Mouse (Mus musculus): Measurements from ENCODE around the gene Tmcc3.

Tmcc3 gene

DNA sequence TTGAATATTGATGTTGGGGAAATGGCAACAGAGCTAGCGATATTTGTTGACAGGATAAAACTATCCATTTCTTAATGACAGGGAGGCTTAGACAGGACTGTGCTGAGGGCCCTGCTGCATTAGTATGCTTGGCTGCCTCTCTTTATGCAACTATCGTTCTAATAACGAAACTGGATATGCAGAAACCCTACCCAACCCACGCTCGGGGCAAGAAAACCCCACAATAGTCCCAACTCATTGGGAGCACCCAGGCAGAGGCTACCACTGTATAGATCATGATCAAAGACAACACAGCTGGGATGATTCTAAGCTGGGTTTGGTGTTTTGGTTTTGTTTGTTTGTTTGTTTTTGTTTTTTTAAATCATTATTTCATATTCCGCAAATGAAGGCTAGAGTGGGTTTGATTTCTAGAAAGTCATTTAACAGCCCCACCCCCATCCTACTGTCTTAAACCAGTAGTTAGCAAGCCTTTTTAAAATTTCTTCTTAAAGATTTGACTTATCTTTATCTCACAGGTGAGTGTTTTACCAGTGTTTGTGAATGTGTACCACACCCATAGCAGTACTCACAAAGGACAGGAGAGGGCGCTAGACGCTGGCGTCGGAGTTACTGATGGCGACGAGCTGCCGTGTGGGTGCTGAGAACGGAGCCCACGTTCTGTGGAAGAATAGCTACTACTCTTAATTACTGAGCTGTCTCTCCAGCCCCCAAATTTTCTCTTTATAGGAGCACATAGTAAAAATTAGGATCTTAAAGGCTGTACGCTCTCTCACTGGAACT, 20.8 kb downstream of the Tmcc3 start:
- DNase-seq (ENCODE audit: low read depth): no peak

DNA sequence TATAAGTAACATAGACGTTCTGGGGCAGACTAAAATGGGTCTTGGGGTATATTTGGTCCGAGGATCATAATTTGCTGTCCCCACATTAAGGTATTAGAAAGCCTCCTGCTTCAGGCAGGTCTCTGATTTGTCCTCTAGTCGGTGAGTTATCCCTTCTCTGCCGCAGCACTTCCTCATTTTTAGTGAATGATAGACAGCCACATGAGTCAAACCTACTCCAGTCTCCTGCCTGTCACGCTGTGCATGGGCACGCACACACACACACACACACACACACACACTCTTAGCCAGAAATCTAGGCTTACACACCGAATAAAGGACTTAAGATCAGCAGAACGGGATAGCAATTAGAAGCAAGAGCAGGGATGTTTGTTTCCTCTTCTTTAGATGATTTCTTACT, 21.6 kb downstream of the Tmcc3 start:
- no peak for DNase-seq (ENCODE audit: low read depth)

DNA sequence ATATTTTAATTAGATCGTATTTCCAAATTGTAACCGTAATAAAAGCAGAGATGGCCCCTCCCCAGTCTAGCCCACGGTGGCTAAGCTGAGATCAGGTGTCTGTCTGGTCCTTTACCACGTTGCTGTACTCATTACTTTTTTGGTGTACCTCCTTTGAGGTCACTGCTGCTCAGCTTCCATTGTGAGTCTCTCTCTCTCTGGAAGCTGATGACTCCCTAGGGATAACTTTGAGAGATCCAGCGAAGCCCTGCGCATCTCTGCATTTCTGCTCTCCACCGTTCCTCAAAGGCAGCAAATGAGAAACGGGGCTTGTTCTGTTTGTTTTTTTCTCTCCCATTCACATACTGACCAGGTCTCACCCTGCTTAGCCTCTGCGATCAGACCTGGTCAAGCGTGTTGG, 23.3 kb downstream of the Tmcc3 start:
- no peak for DNase-seq (ENCODE audit: low read depth)

DNA sequence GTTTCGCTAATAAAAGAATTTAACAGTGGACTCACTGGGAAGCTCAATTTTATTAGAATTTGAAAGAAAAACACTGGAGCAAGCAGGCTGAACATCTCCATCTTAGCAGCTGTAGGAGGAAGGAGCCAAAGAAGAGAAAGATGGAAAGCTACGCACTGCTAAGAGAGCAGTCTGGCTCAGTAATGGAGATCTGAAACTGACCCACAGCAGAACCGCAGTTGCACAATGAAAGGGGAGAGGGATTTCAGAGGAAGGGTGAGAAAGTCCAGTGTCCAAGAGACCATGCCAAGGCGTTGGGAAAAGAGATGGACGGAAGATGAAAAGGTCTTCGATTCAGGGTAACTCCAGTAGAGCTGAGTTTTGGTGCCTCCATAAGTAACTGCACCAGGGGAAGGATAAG, 24.3 kb downstream of the Tmcc3 start:
- no peak for DNase-seq (ENCODE audit: low read depth)

DNA sequence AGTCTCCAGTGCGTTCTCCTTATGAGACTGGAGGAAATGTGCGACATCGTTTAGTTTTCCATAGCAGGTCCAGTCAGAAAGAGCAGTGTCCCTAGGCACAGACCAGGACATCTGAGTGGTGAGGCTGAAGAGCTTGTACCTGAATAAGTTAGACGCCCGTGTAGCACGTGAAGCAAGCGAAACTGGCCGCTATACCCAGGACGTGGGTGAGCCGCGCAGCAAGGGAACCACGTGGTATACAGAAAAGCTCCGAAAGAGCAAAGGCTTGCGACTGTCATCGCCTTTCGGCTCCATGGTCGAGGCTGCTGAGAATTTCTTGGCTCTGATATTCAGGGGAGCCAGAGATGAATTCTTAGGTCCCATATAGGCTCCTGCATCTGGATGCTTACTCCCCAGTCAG, 29.8 kb downstream of the Tmcc3 start:
- DNase-seq (ENCODE audit: low read depth): no peak

DNA sequence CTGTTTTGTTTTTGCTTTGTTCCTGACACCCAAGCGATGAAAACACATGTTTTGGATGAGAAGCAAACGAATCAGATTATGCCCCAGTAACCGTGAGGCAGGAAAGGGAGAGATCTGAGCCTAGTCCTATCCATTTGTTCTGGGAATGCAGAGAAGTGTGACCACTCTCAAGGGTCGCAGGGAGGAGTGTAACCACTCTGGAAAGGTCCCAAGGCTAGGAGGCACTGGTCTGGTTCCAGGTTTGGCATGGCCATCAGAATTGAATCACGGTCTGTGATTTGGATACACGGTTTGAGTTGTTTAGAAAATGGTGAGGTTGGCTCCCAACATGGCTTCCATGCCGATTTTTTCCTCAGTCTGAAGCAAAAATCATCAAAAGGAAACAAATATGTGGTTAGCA, 30.5 kb downstream of the Tmcc3 start:
- DNase-seq (ENCODE audit: low read depth): no peak

DNA sequence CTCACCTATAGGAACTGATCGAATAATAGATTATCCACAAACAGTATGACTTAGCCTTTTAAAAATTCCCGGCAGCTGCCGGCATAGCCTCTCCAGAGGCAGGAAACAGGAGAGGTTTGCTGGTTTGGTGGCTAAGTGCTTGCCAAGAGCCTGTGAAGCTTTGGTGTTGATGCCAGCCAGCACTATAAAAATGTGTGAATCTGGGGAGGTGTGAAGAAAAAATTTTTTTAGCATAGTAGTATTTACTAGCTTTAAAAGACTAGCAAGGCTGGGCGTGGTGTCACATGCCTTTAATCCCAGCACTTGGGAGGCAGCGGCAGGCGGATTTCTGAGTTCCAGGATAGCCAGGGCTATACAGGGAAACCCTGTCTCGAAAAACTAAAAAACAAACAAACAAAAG, 31.8 kb downstream of the Tmcc3 start:
- no peak for DNase-seq (ENCODE audit: low read depth)

DNA sequence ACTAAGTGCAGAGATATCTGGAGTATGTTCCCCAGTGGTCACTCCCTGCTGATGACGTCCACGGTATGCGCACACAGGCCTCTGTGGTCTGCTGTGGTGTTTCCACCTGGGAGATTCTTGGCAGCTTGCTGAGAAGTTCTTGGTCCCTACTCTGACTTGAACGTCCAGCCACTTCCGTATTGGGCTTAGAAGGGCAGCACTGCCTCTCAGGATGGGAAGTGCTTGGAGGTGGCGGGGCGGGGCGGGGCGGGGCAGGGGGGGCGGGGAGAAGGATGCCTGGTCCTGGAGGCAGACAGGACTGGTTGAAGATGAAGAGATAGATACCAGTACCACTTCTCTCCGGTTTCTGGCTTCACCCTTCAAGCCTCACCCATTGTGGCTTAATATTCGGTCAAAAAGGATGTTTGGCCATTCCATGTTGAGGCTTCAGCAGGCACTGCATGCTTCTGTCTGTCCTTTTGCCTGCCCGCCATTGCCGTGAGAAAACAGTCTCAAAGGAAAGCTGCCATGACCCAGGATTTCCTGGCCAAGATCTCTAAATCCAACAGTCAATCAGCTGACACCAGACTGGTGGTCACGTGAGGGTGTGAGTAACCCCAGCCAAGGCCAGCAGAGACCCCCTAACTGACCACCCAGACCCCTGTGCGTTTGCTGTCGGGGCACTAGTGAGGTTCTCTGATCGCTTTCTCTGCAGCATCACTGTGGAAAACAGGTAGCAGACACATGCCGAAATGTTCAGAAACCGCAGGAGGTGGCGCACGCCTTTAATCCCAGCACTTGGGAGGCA, 33.1 kb downstream of the Tmcc3 start:
- DNase-seq (ENCODE audit: low read depth): no peak

DNA sequence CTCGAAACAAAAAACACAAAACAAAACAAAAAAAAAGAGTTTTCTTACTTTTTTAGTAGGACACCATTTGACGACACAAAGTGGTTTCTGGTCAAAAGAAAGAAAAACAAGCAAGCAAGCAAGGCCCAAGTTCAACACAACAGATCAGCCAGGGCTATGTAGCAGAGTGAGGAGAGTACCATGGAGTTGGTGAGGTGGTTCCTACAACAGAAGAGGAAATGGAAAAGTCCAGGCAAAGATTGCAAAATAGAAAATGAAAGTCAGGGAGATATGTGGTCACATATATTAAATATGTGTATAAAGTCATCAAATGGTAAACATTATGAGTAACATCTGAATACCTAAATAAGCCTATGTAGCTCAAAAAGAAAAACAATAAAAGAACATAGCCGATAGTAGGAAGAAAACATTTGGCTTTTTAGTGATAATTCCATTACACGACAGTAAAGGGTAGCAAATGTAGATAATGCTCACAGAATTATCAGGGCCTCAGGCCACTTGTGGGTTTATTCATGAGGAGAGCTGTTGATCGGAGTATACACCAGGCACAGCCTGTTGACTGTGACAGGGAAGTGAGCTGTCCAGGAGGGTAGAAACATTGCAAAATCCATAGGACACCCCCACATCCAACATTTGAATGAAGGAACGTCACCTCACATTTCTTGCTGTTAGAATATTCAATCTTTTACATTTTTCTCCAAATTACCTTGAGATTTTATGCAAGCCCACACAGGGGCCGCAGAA, 33.9 kb downstream of the Tmcc3 start:
- no peak for DNase-seq (ENCODE audit: low read depth)

DNA sequence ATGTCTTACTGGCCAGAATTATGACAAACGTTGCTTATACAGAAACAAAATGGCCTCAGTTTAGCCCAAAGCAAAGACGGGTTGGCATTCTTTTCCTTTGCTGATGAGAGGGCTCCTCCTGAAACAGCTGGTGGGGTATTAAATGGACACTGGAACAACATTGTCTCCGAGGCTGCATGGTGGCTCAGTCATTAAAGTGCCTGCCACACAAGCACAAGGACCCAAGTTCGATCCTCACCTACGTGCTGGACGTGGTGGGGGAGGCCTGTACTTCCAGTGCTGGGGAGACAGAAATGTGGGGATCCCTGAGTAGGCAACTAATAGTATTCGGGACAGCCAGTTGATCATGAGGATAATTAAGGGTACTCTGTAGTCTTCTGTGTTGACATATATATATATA, 34.8 kb downstream of the Tmcc3 start:
- DNase-seq (ENCODE audit: low read depth): no peak

DNA sequence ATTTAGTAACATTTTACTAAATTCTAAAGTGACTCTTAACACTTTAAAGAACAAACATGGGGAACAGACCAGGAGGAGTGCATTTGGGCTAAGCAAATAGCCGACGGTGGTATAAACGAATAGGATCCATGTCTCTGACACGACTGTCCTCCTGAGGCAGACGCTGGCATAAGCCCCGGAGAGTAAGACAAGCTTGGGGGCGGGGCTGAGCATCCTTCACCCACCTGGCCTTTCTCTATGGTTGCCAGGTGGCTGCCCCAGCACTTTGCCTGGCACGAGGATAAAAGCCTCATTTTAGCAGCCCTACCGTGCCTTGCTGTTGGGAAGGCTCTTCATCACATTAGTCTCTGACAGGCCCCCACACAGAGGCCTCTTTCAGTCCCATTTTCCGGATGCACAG, 35.5 kb downstream of the Tmcc3 start:
- no peak for DNase-seq (ENCODE audit: low read depth)

DNA sequence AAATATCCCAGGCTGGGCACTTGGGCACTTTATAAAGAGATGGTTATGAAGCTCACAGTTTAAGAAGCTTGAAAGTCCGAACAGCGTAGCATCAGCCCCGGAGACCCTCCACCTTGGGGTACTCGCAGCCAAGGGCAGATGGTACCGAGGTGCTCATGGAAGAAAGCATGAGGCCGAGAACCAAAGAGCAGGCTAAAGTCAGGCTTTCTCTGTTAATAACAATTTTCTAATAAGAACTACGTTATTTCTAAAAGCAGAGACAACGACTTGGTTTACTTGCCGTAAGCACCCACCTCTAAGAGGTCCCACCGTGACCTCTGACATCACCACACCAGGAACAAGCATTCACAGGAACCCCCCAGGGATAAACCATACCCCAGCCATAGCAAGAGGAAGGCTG, 36.2 kb downstream of the Tmcc3 start:
- no peak for DNase-seq (ENCODE audit: low read depth)

DNA sequence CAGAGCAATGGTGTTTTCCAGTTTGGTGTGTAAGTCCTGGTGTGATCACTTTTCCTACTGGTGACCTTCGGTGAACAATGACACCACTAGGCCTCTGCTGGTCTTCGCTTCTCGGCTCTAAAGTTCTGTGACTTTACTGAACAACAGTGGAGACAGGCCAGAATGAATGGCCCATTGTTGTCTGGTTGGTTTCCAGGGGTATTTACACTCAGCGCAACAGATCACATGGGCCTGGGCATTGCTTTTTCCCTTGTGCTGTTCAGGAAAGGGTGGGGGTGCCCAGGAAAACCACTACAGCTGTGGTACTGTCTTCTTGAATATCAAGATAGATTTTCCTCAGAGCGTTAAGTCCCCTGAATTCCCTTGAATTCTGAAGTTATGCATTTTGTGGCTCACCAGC, 38.5 kb downstream of the Tmcc3 start:
- DNase-seq (ENCODE audit: low read depth): no peak

DNA sequence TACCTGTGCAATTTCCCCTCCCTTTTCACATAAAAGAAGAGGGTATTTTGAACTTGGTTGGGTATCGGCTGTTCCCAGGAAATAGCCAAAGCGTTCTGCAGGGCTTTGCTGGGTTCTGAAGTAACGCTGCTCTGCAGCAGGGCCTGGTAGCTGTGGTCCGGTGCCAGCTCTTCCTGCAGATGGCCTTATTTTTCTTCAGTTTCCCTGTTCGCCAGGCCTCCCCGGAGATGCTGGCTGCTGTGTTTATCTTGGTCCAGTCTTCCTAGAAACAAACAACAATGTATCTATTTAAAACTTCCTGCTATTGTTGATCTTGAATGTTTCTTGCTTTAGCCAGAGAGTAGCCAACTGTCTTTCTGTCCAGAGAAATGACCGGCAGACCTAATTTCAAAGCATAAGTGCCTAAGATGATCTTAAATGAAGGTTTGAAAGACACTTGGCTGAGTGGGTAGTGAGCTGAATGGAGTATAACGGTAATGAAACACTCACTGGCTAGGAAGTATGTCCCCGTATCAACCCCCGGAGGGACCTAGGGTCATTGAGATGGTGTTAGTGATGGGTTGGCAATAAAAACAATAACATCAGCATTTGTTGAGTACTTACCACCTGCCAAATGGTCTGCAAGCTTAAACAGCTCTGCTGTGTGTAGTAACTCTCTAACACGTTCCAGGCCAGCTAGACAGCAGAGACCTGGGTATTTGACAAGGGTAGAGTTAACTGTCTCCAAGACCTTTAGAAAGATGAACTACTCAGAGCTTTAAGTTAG, 39.3 kb downstream of the Tmcc3 start:
- no peak for DNase-seq (ENCODE audit: low read depth)

DNA sequence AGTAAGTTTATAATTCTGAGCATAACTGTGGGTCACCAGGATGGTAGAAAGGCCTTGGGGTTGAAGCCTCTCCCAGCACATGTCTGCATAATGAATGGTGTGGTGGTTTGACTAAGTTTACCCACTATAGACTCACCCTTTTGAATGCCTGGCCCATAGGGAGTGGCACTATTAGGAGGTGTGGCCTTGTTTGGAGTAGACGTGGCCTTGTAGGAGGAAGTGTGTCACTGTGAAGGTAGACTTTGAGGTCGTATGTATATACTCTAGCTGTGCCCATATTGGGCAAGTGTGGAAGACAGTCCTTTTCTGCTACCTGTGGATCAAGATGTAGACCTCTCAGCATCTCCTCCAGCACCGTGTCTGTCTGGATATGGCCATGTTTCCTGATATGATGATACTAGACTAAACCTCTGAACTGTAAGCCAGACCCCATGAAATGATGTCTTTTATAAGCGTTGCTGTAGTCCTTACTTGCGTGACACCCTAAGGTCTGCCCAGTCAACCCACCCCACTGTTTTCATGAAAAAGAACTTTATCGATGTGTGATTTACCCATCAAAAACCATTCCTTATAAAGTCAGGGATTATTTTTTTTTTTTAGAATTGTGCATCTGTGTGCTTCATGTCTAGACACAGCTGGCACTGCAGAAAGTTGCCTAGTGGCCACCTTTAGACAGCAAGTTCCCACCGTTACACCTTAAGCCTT, 40.6 kb downstream of the Tmcc3 start:
- DNase-seq (ENCODE audit: low read depth): no peak

DNA sequence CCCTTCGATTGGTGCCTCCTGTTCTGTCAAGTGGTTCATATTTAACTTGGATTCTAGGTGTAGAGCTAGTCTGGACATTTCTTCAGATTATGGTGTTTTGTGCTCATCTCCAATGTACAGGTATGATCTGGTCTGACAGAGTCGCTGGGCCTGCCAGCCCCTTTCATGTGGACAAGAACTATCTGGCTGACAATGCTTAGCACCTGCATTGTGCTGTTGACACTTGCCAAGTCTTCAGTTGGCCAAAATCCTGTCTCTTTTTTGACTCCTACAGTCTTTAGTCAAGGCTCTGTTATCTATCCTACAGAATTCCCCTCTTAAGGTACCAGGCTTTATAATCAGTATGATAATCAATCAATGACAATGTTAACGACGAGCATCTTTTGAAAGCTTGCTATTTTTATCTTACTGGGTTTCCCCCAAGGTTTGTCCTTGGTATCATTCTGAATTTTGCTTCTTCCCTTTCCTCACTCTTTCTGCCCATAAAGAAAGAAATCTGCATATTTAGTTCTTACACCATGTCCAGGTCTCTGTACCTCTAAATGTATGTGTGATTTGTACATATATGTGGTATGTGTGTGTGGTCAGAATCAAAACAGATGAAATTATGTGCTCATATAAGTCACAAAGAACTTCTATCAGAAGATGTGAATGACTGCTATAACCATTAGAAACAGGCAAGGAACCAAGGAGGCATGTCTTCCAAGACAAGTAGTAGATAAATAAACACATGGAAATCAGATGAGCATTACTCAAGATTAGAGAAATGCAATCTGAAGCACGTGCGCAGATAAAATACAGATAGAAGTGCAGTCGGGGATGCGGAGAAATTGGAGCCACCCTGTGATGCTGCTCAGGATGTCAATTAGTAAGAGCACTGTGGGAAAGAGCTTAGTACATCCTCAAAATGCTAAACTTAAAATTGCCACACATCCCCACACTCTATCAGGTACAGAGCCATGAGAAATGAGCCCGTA, 41.4 kb downstream of the Tmcc3 start:
- DNase-seq (ENCODE audit: low read depth): no peak

DNA sequence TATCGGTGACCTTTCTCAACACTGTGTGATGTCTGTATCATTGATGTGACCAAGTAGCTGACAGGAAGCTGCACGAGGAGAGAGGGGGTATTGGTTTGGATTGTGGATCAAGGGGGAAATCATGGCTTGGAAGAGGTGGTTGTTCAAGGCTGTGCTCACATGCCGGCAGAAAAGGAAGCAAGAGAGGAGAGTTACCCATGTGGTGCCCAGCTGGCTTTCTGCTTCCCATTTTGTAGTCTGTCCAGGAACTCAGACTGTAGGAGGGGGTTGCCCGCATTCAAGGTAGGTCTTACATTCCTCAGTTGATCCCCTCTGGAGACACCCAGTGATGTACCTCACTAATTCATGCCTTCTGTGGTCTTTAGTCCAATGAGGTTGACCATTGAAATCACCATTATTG, 42.3 kb downstream of the Tmcc3 start:
- DNase-seq (ENCODE audit: low read depth): no peak

DNA sequence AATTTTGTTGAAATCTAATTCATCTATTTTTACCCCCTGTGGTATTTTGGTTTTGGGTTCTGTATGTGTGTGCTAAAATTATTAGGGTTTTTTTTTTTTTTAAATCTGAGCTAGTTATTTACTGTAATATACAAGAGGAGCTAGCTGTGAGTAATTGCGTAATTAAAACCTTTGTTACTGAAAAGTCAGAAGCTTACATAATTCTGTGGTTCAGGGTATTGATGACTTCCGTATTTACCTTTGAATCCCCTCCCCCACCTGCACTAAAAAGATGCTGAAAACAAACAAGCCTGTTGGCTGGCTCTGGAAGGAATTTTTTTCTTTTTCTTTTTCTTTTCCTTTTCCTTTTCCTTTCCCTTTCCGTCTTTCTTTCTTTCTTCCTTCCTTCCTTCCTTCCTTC, 42.7 kb downstream of the Tmcc3 start:
- DNase-seq (ENCODE audit: low read depth): no peak

DNA sequence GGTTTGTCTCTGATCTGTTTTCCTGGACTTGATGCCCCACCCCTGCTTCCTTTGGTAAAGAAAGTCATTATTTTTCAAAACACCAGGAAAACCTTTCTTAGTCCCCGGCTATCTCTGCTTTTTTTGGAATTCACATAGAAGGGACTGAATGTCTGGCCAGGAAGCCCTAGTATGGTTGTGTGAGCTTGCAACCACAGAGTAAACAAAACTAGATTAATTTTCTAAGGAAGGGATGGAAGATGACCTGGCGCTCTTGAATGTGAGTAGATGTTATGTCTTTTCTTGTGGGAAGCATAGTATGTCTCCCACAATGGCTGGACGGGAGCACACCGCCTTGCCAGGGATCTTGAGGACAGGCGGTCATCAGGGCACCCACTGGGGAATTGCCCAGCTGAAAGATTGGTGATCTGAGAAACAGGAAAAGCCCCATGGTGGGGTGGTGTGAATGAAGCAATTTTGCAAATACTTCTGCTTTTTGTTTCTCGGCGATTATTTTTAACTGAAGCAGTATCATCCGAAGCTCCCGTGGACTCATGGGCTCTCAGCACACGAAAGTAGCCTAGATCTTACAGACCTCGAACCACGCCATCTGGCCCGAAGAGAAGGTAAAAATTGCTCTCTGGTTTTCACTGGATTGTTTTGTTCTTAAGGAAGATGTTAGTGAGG, 44.9 kb downstream of the Tmcc3 start:
- no peak for DNase-seq (ENCODE audit: low read depth)

DNA sequence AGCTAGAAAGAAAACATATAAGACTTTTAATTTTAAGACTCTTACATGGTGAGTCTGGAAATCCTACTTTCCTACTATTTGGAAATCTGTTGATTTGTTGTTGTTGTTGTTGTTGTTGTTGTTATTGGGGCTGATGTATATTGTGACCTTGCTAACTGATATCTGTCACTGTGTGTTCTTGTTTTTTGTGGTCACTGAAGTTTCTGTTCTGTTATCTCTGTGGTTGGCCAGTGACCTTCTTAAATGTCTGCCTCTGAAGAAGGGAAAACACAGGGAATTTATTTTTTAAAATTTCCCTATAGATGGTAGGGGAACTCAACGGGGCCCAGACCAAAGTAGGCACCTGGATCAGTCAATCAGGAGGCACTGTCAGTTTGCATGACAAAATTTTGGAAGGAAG, 48.9 kb downstream of the Tmcc3 start:
- DNase-seq (ENCODE audit: low read depth): no peak

Measured in c-Kit-positive CD71-positive TER-119-negative erythroid progenitor cells, embryonic 14.5 days (primary cell).